Mouse (Mus musculus) hindbrain, embryonic 15.5 days (tissue): ENCODE measurements around the gene Ostf1. TPM values are rescaled to one million over a fixed set of nuclear protein-coding genes. Genes with fewer than 3 reads are reported as not detected.

Experiments
- ATAC-seq: fragments of 200-750 bp; cut with Nextera tagmentation; 2 replicates; pipeline ENCODE4 v1.8.0; 2017; ENCODE audit warnings: low read depth, moderate number of reproducible peaks, moderate TSS enrichment; ENCODE audit not compliant: low FRiP score
- H3K27ac ChIP-seq: fragments of 300-500 bp; sonication (generic); replicated peaks from 2 replicates; pipeline ENCODE4 v1.5.1; 2015; ENCODE audit warnings: mild to moderate bottlenecking, inconsistent platforms
- H3K27me3 ChIP-seq: fragments of 300-500 bp; sonication (generic); 2 replicates; pipeline ENCODE4 v1.6.1; 2015; ENCODE audit warnings: control low read depth, inconsistent platforms
- H3K36me3 ChIP-seq: fragments of 300-500 bp; sonication (generic); 2 replicates; pipeline ENCODE4 v1.6.1; 2015; ENCODE audit warnings: control low read depth, inconsistent platforms
- H3K4me1 ChIP-seq: fragments of 300-500 bp; sonication (generic); replicated peaks from 2 replicates; pipeline ENCODE4 v1.6.1; 2015; ENCODE audit warnings: control low read depth, inconsistent platforms
- H3K4me2 ChIP-seq: fragments of 300-500 bp; sonication (generic); 2 replicates; pipeline ENCODE4 v1.6.1; 2015; ENCODE audit warnings: moderate library complexity, mild to moderate bottlenecking, inconsistent platforms
- H3K4me3 ChIP-seq: fragments of 300-500 bp; sonication (generic); 2 replicates; pipeline ENCODE4 v1.5.1; 2015; ENCODE audit warnings: mild to moderate bottlenecking, inconsistent platforms
- H3K9ac ChIP-seq: fragments of 300-500 bp; sonication (generic); 2 replicates; pipeline ENCODE4 v1.6.1; 2015; ENCODE audit warnings: inconsistent platforms
- H3K9me3 ChIP-seq: fragments of 300-500 bp; sonication (generic); 2 replicates; pipeline ENCODE4 v1.6.1; 2016; ENCODE audit warnings: control low read depth, inconsistent platforms
- WGBS: fragments of 180-500 bp; shearing (Covaris S2); methylation state at CpG from one replicate; pipeline ENCODE4 v1.1.7; 2015; 5-methylcytosine and 5-hydroxymethylcytosine counted together
- polyA plus RNA-seq: library from polyadenylated mRNA; unstranded; fragments of >200 nt; fragmentation: Nextera tagmentation; extraction: Ambion mirVana; gene quantifications from 2 replicates; pipeline ENCODE4 v1.2.1, GENCODE M21; 2015

Ostf1 gene
- polyA plus RNA-seq, 1 experiment from 2014 or later, result 56.7 TPM

DNA sequence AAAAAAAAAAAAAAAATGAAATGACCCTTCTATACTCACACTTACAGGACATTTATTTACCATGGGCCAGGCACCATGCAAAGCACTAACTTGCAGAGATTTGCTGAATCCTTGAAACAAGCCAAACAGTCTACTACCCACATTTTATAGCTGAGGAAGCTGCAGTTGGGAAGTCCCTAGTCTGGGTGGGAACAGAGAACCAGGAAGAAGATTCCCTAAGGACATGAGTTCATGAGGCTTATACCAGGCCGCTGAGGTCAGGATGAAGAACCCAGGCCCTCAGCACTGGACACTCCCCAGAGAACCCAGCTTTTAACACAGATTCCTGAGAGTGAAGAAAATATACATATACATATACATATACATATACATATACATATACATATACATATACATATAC is 14.1 kb downstream of the Ostf1 start:
- ATAC-seq, result no peak
- H3K27ac ChIP-seq, result no peak overlapping the region
- H3K9me3 ChIP-seq, result no peaks in the 10 kb centered on the region
- WGBS, result 92% methylated on average over 1 of the region's 1 CpGs
- no peaks in the 10 kb centered on the region for H3K27me3 ChIP-seq
- no peak overlapping the region for H3K4me2 ChIP-seq
- H3K36me3 ChIP-seq, result no peaks in the 10 kb centered on the region
- H3K4me3 ChIP-seq, result no peak overlapping the region
- H3K9ac ChIP-seq, result no peak overlapping the region
- no peaks in the 10 kb centered on the region for H3K4me1 ChIP-seq

DNA sequence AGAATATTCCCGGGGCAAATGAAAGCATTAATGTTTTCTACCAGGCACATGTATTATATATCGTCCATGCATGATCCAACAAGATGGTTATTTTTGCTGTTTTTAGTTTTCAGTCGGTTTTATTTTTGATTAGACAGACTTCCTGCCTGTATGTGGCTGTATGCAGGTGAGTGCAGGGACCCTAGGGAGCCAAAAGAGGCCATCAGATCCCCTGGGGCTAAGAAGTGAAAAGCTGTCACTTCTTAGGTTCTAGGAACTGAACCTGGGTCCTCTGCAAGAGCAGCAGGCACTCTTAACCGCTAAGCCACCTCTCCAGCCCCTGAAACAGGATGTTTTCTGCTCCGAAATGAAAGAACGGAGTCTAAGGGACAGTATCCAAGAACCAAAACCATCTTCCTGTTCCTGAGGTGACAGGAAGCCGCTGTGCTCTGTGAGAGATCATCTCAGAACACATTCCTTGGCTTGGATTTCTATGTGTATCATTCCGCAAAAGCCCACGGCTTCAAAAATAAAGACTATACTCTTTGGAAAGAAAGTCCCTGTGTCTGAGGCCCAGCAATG is 15.9 kb downstream of the Ostf1 start:
- WGBS, result 68% methylated on average over 9 of the region's 9 CpGs
- H3K4me3 ChIP-seq, result no peak overlapping the region
- H3K4me2 ChIP-seq, result no peak overlapping the region
- H3K9me3 ChIP-seq, result no peaks in the 10 kb centered on the region
- no peaks in the 10 kb centered on the region for H3K36me3 ChIP-seq
- H3K27ac ChIP-seq, result peak overlapping the region; percentile 63; the same call in 1 of the 2 replicates
- no peaks in the 10 kb centered on the region for H3K4me1 ChIP-seq
- no peak for ATAC-seq
- no peak overlapping the region for H3K9ac ChIP-seq
- no peaks in the 10 kb centered on the region for H3K27me3 ChIP-seq

DNA sequence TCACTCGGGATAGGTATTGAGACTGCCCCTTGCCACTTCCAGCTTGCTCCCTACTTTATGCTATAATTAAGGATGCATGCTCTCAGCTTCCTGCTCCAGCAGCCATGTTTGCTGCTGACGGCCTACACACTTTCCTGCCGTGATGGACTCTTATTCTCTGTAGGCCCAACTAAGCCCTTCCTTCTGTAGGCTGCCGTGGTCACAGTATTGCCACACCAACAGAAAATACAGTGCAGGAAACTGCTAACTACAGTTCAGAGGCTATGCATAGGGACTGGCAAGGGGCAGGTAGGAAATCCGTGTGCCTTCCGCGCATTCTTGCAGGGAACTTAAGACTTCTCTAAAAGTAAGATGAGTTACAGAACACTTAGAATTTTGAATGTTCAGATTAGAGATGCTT is 17.3 kb downstream of the Ostf1 start:
- Histone ChIP-seq H3K9me3 (no peaks in the 10 kb centered on the region), H3K27ac (no peak overlapping the region), H3K4me2 (no peak overlapping the region), H3K36me3 (no peaks in the 10 kb centered on the region), H3K9ac (no peak overlapping the region), H3K27me3 (no peaks in the 10 kb centered on the region), H3K4me3 (no peak overlapping the region), H3K4me1 (no peaks in the 10 kb centered on the region)
- 88% methylated on average over 7 of the region's 7 CpGs for WGBS
- no peak for ATAC-seq

DNA sequence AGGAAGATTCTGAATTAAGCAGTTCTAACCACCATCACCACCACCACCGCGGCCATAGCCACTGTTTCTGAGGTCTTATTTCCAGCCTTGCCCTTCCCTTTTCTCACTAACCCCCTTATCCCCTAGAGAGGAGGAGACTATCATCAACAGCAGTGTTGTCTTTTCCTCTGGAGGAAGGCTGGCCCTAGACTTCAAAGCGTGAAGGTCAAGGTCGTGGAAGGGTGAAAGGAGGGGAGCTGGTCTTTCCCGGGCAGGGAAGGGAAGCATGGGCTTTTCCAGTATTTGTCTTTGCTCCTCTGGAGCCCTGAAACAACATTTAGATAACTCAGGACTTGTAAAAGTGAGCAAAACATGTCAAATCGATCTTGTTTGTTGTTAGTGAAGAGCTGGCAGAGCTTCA is 22.6 kb downstream of the Ostf1 start:
- 73% methylated on average over 6 of the region's 6 CpGs for WGBS
- no peak overlapping the region for H3K27ac ChIP-seq
- H3K27me3 ChIP-seq, result no peaks in the 10 kb centered on the region
- H3K9ac ChIP-seq, result no peak overlapping the region
- ATAC-seq, result no peak
- H3K36me3 ChIP-seq, result no peaks in the 10 kb centered on the region
- no peak overlapping the region for H3K4me3 ChIP-seq
- H3K9me3 ChIP-seq, result no peaks in the 10 kb centered on the region
- H3K4me2 ChIP-seq, result no peak overlapping the region
- no peaks in the 10 kb centered on the region for H3K4me1 ChIP-seq

DNA sequence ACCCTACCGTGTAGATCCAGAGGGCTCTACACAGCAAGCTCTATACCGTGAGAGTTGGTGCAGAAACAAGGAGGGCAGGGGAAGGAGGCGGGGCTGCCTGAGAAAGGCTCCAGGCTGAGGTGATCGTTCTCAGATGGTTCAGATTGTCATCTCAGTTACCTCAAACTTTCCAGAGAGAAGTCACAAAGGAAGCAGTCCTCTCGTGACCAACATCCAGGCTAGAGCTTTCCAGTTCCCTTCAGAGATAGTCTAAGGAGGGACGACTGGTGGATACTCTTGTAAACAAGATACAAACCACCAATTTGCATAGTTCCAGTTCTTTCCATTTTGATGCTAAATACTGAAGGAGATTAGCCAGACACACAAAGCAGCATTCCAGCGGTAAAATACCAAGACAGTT is 23.7 kb downstream of the Ostf1 start:
- ATAC-seq, result no peak
- H3K4me2 ChIP-seq, result no peak overlapping the region
- H3K27ac ChIP-seq, result no peak overlapping the region
- 58% methylated on average over 7 of the region's 7 CpGs for WGBS
- H3K9me3 ChIP-seq, result no peaks in the 10 kb centered on the region
- H3K36me3 ChIP-seq, result no peaks in the 10 kb centered on the region
- no peak overlapping the region for H3K9ac ChIP-seq
- no peak overlapping the region for H3K4me3 ChIP-seq
- H3K27me3 ChIP-seq, result no peaks in the 10 kb centered on the region
- no peaks in the 10 kb centered on the region for H3K4me1 ChIP-seq

DNA sequence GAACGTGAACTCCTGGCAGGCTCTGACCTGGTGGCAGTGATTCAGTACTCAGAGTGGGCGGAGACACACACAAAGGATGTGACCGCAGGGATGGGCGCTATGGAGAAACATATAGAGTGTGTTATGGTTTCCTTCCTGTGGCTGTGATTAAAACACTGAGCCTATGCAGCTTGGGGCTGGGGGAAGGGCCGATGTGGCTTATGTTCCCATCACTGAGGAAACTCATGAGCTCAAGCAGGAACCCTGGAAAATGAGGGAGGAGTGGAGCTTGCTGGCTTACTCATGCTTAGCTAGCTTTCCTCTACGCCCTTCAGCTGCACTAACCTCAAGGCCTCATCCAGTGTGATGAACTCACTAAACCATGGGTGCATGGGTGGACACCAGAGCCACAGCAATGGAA is 28.6 kb downstream of the Ostf1 start:
- Histone ChIP-seq H3K9ac (no peak overlapping the region), H3K36me3 (no peaks in the 10 kb centered on the region), H3K4me1 (no peaks in the 10 kb centered on the region), H3K4me3 (no peak overlapping the region), H3K27me3 (no peaks in the 10 kb centered on the region), H3K4me2 (no peak overlapping the region), H3K9me3 (no peaks in the 10 kb centered on the region), H3K27ac (no peak overlapping the region)
- ATAC-seq, result no peak
- whole genome bisulfite sequencing, result 83% methylated on average over 6 of the region's 6 CpGs

DNA sequence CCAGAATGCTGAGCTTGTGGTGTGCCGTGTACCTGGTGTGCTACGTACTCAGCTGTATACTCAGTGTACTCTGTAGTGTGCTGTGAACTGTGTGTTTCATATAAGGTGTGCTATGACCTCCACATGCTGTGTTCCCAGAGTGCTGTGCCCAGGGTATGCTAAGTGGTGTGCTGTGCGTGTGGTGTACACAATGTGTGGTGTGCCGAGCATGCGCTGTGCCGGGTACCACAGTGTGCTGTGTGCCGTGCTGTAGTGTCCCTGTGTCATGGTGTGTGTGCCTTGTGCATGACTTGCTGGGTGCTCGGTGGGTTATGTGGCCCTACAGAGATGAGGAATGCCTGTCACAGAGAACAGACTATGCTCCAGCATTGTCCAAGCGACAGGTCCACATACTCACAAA is 31.0 kb downstream of the Ostf1 start:
- H3K9ac ChIP-seq, result no peak overlapping the region
- no peaks in the 10 kb centered on the region for H3K36me3 ChIP-seq
- no peaks in the 10 kb centered on the region for H3K9me3 ChIP-seq
- no peaks in the 10 kb centered on the region for H3K27me3 ChIP-seq
- no peak for ATAC-seq
- no peak overlapping the region for H3K4me2 ChIP-seq
- no peak overlapping the region for H3K4me3 ChIP-seq
- no peak overlapping the region for H3K27ac ChIP-seq
- H3K4me1 ChIP-seq, result no peaks in the 10 kb centered on the region
- WGBS, result 95% methylated on average over 9 of the region's 9 CpGs

DNA sequence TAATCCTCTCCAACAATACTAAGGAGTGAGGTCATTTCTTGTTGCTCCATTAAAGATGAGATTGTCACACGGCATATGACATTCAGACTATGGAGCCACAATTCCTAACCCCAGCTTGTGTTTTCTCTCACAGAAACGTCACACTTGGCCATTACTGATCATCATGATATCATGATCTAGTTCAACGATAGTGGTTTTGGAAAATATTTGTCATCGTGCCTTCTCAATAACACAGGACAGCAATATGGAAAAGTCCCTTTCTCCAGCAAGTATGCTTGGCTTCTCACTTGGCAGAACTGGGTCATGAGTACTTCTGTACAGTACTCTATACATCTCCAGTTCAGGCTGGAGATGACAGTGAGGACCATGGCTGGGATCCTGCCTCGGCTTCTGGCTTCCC is 32.0 kb downstream of the Ostf1 start:
- H3K27ac ChIP-seq, result no peak overlapping the region

DNA sequence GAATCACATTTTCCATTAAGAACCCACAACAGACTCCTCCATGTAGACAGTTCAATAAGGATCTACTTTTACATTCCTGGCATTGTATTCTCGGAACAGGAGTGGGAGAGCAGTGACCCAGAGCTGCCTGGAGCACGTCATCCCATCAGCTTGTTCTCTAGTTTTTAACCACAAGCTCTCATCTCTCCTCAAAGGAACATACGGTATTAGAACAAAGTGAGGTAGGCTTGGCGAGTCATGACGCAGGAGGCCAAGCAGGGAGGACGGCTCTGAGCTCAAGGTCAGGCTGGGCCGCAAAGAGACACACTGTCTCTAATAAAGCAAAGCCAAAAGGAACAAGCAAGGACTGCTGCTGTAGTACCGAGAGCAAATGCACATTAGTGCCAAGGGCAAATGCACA is 32.6 kb downstream of the Ostf1 start:
- no peak overlapping the region for H3K4me3 ChIP-seq
- no peak overlapping the region for H3K4me2 ChIP-seq
- no peaks in the 10 kb centered on the region for H3K4me1 ChIP-seq
- ATAC-seq, result no peak
- WGBS, result 77% methylated on average over 8 of the region's 8 CpGs
- H3K27ac ChIP-seq, result no peak overlapping the region
- no peak overlapping the region for H3K9ac ChIP-seq
- no peaks in the 10 kb centered on the region for H3K36me3 ChIP-seq
- H3K9me3 ChIP-seq, result no peaks in the 10 kb centered on the region
- H3K27me3 ChIP-seq, result no peaks in the 10 kb centered on the region

More for the DNA sequence above, 32.0 kb downstream of the Ostf1 start:
- no peak overlapping the region for H3K4me2 ChIP-seq
- no peak for ATAC-seq
- no peaks in the 10 kb centered on the region for H3K4me1 ChIP-seq
- H3K36me3 ChIP-seq, result no peaks in the 10 kb centered on the region
- no peaks in the 10 kb centered on the region for H3K27me3 ChIP-seq
- 93% methylated on average over 5 of the region's 5 CpGs for WGBS
- no peak overlapping the region for H3K4me3 ChIP-seq
- H3K9me3 ChIP-seq, result no peaks in the 10 kb centered on the region
- no peak overlapping the region for H3K9ac ChIP-seq

DNA sequence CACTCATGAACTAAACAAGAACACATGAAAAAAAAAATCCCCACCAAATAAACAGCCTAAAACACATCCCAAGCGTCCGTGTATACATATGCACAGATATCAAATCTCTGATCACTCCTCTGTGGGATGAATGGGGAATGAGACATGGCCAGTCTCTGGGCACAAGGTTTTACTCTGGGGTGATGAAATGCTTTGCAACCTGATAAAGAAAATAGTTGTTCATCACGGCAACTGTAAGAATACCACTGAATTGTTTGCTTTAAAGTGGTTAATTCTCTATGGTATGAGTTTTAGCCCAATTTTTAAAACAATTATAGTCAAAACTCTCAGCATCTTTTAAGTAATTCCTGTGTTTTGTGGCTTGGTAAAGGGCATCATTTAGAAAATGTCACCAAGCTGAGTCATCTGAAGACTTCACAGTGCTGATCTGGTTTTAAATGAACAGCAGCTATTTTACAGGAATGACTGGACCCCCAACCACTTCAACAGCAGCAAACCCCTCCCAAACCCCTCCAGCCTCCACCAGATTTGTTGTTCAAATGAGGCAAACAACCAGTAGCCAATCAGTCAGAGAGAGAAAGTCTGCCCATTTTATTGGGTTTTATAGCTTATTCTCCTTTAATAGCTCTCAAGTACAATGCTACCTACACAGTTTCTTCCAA is 33.2 kb downstream of the Ostf1 start:
- Histone ChIP-seq H3K9ac (no peak overlapping the region), H3K36me3 (no peaks in the 10 kb centered on the region), H3K4me1 (no peaks in the 10 kb centered on the region), H3K27ac (0 out of 2 replicates have a peak overlapping the region, but pooled peaks have one; percentile 2), H3K4me3 (no peak overlapping the region), H3K27me3 (no peaks in the 10 kb centered on the region), H3K4me2 (no peak overlapping the region), H3K9me3 (no peaks in the 10 kb centered on the region)
- WGBS, result 88% methylated on average over 3 of the region's 3 CpGs
- ATAC-seq, result no peak

DNA sequence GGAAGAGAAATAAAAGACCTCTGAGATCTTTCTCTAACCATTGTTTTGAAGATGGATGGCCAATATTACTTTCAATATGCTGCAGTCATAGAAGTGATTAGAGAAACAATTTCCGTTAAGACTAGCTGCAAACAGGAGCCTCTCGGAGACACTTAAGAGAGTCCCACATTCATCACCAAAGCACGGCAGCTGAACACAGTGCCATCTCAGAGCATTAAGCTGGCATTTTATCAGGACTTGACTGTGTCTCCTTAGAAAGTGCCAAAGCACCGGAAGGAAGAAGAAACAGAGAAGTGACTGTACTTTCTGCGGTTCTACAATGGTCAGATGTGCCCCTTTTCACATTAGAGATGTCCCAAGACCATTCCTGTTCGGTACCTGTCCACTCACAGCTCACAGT is 33.9 kb downstream of the Ostf1 start:
- no peaks in the 10 kb centered on the region for H3K4me1 ChIP-seq
- no peak for ATAC-seq
- no peak overlapping the region for H3K9ac ChIP-seq
- H3K27ac ChIP-seq, result no peak overlapping the region
- no peak overlapping the region for H3K4me2 ChIP-seq
- H3K36me3 ChIP-seq, result no peaks in the 10 kb centered on the region
- H3K27me3 ChIP-seq, result no peaks in the 10 kb centered on the region
- WGBS, result 66% methylated on average over 6 of the region's 6 CpGs
- no peak overlapping the region for H3K4me3 ChIP-seq
- H3K9me3 ChIP-seq, result no peaks in the 10 kb centered on the region

DNA sequence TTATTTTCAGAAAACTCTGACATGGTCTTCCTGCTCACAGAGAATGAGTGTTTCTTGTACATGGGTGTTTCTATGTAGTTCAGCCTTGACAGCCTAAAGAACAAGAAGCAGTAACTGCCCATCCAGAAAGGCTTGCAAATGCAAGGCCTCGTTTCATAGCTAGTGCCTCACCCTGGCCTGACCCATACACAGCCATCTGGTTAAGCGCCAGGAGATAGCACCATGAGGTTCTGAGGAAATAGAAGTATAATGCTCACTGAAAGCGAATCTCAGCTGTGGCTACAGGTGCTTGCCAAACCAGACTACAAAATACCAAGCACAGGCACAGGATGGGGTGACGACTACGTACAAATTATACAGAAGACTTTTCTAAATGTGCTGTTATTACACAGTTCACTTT is 34.7 kb downstream of the Ostf1 start:
- H3K4me2 ChIP-seq, result no peak overlapping the region
- H3K36me3 ChIP-seq, result no peaks in the 10 kb centered on the region
- no peak overlapping the region for H3K27ac ChIP-seq
- WGBS, result 78% methylated on average over 5 of the region's 5 CpGs
- H3K4me1 ChIP-seq, result no peaks in the 10 kb centered on the region
- no peaks in the 10 kb centered on the region for H3K9me3 ChIP-seq
- H3K4me3 ChIP-seq, result no peak overlapping the region
- no peaks in the 10 kb centered on the region for H3K27me3 ChIP-seq
- no peak overlapping the region for H3K9ac ChIP-seq
- ATAC-seq, result no peak

DNA sequence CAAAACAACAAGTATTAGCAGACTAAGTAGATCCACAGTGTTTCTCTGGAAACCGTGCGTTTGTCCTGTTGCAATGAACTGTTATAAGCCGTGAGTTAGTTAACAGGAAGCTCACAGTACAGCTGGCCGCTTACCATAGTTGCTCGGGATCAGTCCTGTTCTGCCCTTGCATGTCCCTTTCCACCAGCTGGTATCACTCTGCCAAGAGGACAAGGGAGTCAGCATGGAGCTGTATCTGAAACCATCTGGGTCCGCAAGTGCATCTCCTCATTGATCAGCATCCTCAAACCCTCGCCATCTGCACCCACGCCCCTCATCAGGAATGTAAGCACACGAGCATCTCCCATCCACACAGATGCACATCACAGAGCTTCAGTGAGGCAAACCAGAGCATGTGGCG is 37.9 kb downstream of the Ostf1 start:
- Histone ChIP-seq H3K4me2 (no peak overlapping the region), H3K27ac (no peak overlapping the region), H3K4me1 (0 out of 2 replicates have a peak, but pooled peaks cover 2% of the 10 kb centered on the region), H3K9me3 (no peaks in the 10 kb centered on the region), H3K27me3 (no peaks in the 10 kb centered on the region), H3K36me3 (no peaks in the 10 kb centered on the region), H3K9ac (no peak overlapping the region), H3K4me3 (no peak overlapping the region)
- WGBS, result 78% methylated on average over 10 of the region's 10 CpGs
- ATAC-seq, result no peak
